Mouse (Mus musculus): ENCODE measurements around the gene Mcrip2. TPM values are rescaled to one million over a fixed set of nuclear protein-coding genes. Genes with fewer than 3 reads are reported as not detected.
A peak's percentile ranks its signal among the peaks of the same experiment; 100 is the strongest.

Mcrip2 gene
- total and polyA plus RNA-seq, 2 experiments from 2014 or later, result 202 to 357 TPM

DNA sequence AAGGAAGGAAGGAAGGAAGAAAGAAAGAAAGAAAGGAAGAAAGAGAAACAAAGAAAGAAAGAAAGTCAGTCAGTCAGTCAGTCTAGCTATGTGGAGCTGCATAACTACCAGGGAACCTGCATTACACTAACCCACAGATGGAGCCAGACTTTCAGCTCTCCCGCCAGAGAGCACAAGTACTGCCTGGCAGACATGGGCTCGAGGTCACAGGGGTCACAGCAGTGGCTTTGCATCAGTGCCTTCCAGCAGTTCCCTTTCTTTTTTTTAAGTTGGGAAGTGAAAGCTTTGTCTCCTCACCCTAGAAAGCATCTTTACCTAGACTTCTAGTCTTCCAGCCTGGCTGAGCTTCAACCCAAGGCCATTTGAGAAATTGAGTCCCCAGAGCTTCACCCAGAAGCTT, 26.9 kb upstream of the Mcrip2 start:
- Histone ChIP-seq H3K4me2 (ENCODE audit: low read depth, low read length) (no peak overlapping the region), H3K9me3 (replicated peaks; ENCODE audit: control insufficient read depth, low read length) (no peaks in the 10 kb centered on the region), H3K27me3 (ENCODE audit: control insufficient read depth, insufficient read depth, low read length) (no peaks in the 10 kb centered on the region), H3K4me3 (ENCODE audit: low read depth, low read length) (no peak overlapping the region), H3K36me3 (replicated peaks; ENCODE audit: control insufficient read depth, insufficient read depth, low read length) (no peaks in the 10 kb centered on the region), H3K4me1 (ENCODE audit: control insufficient read depth, insufficient read depth) (no peaks in the 10 kb centered on the region), H3K9ac (replicated peaks; ENCODE audit: low read depth, low read length) (no peak overlapping the region), H3K27ac (ENCODE audit: low read depth) (no peak overlapping the region)
- DNase-seq (ENCODE audit: low spot score), result no peak
- TF ChIP-seq EP300 (IDR thresholded peaks at IDR 0.05; ENCODE audit: low read depth), result no peak
- no peak for TF ChIP-seq CTCF (IDR thresholded peaks at IDR 0.05; ENCODE audit: low read depth)
- ATAC-seq (ENCODE audit: insufficient read depth, low read depth), result no peak
- WGBS, result 32% methylated on average over 2 of the region's 2 CpGs

DNA sequence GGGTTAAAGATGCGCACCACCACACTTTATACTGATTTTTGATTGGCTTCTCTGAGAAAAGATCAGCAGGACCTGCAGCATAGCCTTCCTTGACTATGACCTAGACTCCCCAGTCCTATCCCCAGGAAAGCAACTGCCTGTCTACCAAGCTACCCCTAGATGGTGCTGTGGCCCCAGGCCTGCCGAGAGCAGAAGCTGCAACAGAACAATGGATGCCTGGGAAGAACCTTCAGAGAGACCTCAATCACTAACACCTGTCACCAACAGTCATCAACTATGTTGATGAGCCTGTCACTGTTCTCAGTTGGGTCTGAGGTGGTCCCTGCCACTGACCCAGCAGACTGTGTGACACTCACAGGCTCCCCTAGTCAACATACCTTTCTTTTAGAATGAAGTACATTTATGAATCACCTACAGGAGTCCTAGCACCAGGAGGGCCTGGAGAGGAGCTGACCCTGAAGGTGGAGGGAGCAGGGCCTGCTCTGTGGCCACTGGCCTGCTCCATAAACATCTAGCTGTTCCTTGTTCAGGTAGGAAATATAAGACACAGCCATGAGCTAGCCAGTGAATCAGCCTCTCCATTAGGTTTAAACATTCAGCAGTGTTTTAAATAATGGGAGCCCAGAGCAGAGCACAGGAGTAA, 25.5 kb upstream of the Mcrip2 start:
- DNase-seq (ENCODE audit: low spot score) (peak; percentile 78), ATAC-seq (ENCODE audit: insufficient read depth, low read depth) (peak; percentile 82)
- H3K9me3 ChIP-seq (replicated peaks; ENCODE audit: control insufficient read depth, low read length), result no peaks in the 10 kb centered on the region
- WGBS, result 24% methylated on average over 2 of the region's 2 CpGs
- H3K27ac ChIP-seq (ENCODE audit: low read depth), result no peak overlapping the region
- peaks cover 9% of the 10 kb centered on the region for H3K36me3 ChIP-seq (replicated peaks; ENCODE audit: control insufficient read depth, insufficient read depth, low read length)
- no peaks in the 10 kb centered on the region for H3K4me1 ChIP-seq (ENCODE audit: control insufficient read depth, insufficient read depth)
- H3K4me2 ChIP-seq (ENCODE audit: low read depth, low read length), result no peak overlapping the region
- H3K4me3 ChIP-seq (ENCODE audit: low read depth, low read length), result no peak overlapping the region
- H3K27me3 ChIP-seq (ENCODE audit: control insufficient read depth, insufficient read depth, low read length), result no peaks in the 10 kb centered on the region
- H3K9ac ChIP-seq (replicated peaks; ENCODE audit: low read depth, low read length), result no peak overlapping the region
- TF ChIP-seq CTCF (IDR thresholded peaks at IDR 0.05; ENCODE audit: low read depth), result peak; percentile 99
- no peak for TF ChIP-seq EP300 (IDR thresholded peaks at IDR 0.05; ENCODE audit: low read depth)

DNA sequence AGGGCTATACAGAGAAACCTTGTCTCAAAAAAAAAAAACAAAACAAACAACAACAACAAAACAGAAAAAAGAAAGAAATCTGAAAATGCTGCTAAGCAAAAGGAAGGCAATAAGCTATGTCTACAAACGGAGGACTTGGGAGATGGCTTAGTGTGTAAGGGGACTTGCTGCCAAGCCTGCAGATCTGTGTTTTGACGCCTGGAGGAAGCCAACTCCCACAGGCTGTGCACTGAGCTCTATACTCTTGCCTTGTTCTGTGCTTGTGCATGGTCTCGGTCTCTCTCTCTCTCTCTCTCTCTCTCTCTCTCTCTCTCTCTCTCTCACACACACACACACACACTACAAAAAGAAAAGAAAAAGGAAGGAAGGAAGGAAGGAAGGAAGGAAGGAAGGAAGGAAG, 20.3 kb upstream of the Mcrip2 start:
- TF ChIP-seq EP300 (IDR thresholded peaks at IDR 0.05; ENCODE audit: low read depth) (no peak), CTCF (IDR thresholded peaks at IDR 0.05; ENCODE audit: low read depth) (no peak)
- no peaks in the 10 kb centered on the region for H3K27me3 ChIP-seq (ENCODE audit: control insufficient read depth, insufficient read depth, low read length)
- no peak overlapping the region for H3K4me2 ChIP-seq (ENCODE audit: low read depth, low read length)
- H3K36me3 ChIP-seq (replicated peaks; ENCODE audit: control insufficient read depth, insufficient read depth, low read length), result peaks cover 22% of the 10 kb centered on the region
- WGBS, result 81% methylated on average over 3 of the region's 3 CpGs
- no peak for ATAC-seq (ENCODE audit: insufficient read depth, low read depth)
- no peaks in the 10 kb centered on the region for H3K9me3 ChIP-seq (replicated peaks; ENCODE audit: control insufficient read depth, low read length)
- H3K9ac ChIP-seq (replicated peaks; ENCODE audit: low read depth, low read length), result no peak overlapping the region
- H3K4me1 ChIP-seq (ENCODE audit: control insufficient read depth, insufficient read depth), result no peaks in the 10 kb centered on the region
- no peak overlapping the region for H3K4me3 ChIP-seq (ENCODE audit: low read depth, low read length)
- no peak for DNase-seq (ENCODE audit: low spot score)
- H3K27ac ChIP-seq (ENCODE audit: low read depth), result no peak overlapping the region

DNA sequence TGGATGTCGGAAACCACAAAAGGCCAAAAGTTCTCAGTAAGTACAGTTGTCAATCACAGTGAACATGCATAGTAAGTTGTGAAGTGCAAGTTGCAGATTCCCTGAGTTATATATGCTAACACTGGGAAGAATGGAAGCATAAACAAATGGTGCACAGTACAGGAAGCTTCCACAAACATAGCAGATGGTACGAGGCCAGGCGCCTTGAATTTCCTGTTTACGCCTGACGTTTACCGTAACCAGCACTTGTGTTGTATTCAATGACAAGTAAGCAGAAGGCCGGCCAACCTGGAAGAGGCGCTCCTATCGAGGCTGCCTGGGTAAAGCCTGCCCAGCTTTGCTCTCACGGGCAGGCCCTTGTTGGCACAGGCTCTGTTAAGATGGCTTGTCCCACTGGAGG, 18.9 kb upstream of the Mcrip2 start:
- Histone ChIP-seq H3K4me3 (ENCODE audit: low read depth, low read length) (no peak overlapping the region), H3K9me3 (replicated peaks; ENCODE audit: control insufficient read depth, low read length) (no peaks in the 10 kb centered on the region), H3K4me2 (ENCODE audit: low read depth, low read length) (no peak overlapping the region), H3K27me3 (ENCODE audit: control insufficient read depth, insufficient read depth, low read length) (no peaks in the 10 kb centered on the region), H3K4me1 (ENCODE audit: control insufficient read depth, insufficient read depth) (no peaks in the 10 kb centered on the region), H3K27ac (ENCODE audit: low read depth) (no peak overlapping the region), H3K36me3 (replicated peaks; ENCODE audit: control insufficient read depth, insufficient read depth, low read length) (peaks cover 34% of the 10 kb centered on the region), H3K9ac (replicated peaks; ENCODE audit: low read depth, low read length) (no peak overlapping the region)
- TF ChIP-seq EP300 (IDR thresholded peaks at IDR 0.05; ENCODE audit: low read depth) (no peak), CTCF (IDR thresholded peaks at IDR 0.05; ENCODE audit: low read depth) (no peak)
- ATAC-seq (ENCODE audit: insufficient read depth, low read depth) (no peak), DNase-seq (ENCODE audit: low spot score) (no peak)
- WGBS, result 80% methylated on average over 10 of the region's 10 CpGs

DNA sequence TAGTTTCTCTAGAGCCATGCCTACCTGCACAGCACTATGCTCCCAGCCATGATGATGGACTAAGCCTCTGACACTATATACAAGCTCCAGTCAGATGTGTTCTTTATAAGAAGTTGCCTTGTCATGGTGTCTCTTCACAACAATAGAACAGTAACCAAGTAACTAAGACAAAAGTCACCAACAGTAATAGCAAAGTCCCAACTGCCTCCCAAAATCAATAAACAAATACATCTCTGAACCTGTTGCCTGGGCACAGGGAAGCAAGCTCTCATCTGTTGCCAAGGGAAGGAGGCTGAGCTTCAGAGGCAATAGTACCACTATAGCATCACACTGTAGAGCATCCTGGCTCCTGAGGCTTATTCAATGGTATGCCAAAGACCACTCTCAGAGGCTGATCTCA, 18.2 kb upstream of the Mcrip2 start:
- TF ChIP-seq CTCF (IDR thresholded peaks at IDR 0.05; ENCODE audit: low read depth), result no peak
- TF ChIP-seq EP300 (IDR thresholded peaks at IDR 0.05; ENCODE audit: low read depth), result no peak
- Histone ChIP-seq H3K27me3 (ENCODE audit: control insufficient read depth, insufficient read depth, low read length) (no peaks in the 10 kb centered on the region), H3K9ac (replicated peaks; ENCODE audit: low read depth, low read length) (no peak overlapping the region), H3K4me1 (ENCODE audit: control insufficient read depth, insufficient read depth) (no peaks in the 10 kb centered on the region), H3K27ac (ENCODE audit: low read depth) (no peak overlapping the region), H3K36me3 (replicated peaks; ENCODE audit: control insufficient read depth, insufficient read depth, low read length) (peaks cover 34% of the 10 kb centered on the region), H3K4me2 (ENCODE audit: low read depth, low read length) (no peak overlapping the region), H3K4me3 (ENCODE audit: low read depth, low read length) (no peak overlapping the region), H3K9me3 (replicated peaks; ENCODE audit: control insufficient read depth, low read length) (no peaks in the 10 kb centered on the region)
- DNase-seq (ENCODE audit: low spot score) (no peak), ATAC-seq (ENCODE audit: insufficient read depth, low read depth) (no peak)

DNA sequence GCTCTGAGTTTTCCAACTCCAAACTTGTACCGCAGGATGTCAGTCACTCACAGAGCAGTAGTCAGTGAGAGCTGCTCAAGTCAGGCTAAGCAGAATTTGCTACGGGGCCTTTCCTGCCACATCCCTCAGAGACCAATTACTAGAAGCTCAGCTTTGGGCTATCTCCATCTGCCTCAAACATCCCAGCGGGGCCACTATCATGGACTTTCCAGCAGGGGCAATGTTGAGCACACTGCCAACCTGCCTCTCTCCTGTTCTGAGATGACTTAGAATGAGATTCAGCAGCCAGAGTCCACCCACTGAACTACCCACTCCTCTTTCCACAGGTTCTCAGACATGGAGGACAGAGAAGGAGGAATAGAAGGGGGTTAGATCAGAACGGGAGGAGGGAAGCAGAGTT, 17.1 kb upstream of the Mcrip2 start:
- Histone ChIP-seq H3K9ac (replicated peaks; ENCODE audit: low read depth, low read length) (no peak overlapping the region), H3K9me3 (replicated peaks; ENCODE audit: control insufficient read depth, low read length) (no peaks in the 10 kb centered on the region), H3K27ac (ENCODE audit: low read depth) (no peak overlapping the region), H3K4me1 (ENCODE audit: control insufficient read depth, insufficient read depth) (no peaks in the 10 kb centered on the region), H3K4me3 (ENCODE audit: low read depth, low read length) (no peak overlapping the region), H3K27me3 (ENCODE audit: control insufficient read depth, insufficient read depth, low read length) (no peaks in the 10 kb centered on the region), H3K36me3 (replicated peaks; ENCODE audit: control insufficient read depth, insufficient read depth, low read length) (peaks cover 38% of the 10 kb centered on the region), H3K4me2 (ENCODE audit: low read depth, low read length) (no peak overlapping the region)
- DNase-seq (ENCODE audit: low spot score) (no peak), ATAC-seq (ENCODE audit: insufficient read depth, low read depth) (no peak)
- 73% methylated on average over 4 of the region's 4 CpGs for WGBS
- TF ChIP-seq CTCF (IDR thresholded peaks at IDR 0.05; ENCODE audit: low read depth) (peak; percentile 30), EP300 (IDR thresholded peaks at IDR 0.05; ENCODE audit: low read depth) (no peak)

Data from heart, postnatal 0 days (tissue).